Mouse (Mus musculus): ENCODE results near the gene Sh3rf3.

GRCm38 (mm10) chr10:58885816-58886215, 72.7 kb downstream of the Sh3rf3 start:
- TF ChIP-seq CTCF (IDR thresholded peaks at IDR 0.05; ENCODE audit: low read depth) (no peak), EP300 (optimal IDR thresholded peaks at IDR 0.05) (no peak)
